Mouse (Mus musculus) erythroblast, embryonic 14.5 days (primary cell): ENCODE results near the gene Got2.

Experiments
- GATA1 ChIP-seq: IDR thresholded peaks from 2 replicates; pipeline ENCODE4 v1.6.1; 2012; ENCODE audit warnings: low read length, inconsistent platforms, mixed read lengths
- TAL1 ChIP-seq: IDR thresholded peaks from 3 replicates; pipeline ENCODE4 v1.6.1; 2012; ENCODE audit warnings: low read length, inconsistent platforms, mixed read lengths

- no peak for TF ChIP-seq GATA1
- TF ChIP-seq TAL1 = no peak
Observed at GRCm38 (mm10) chr8:95907885-95908284, 19.5 kb upstream of the Got2 start.
